Mouse (Mus musculus) CH12.LX (cell line): ENCODE measurements around the gene Lix1. TPM values are rescaled to one million over a fixed set of nuclear protein-coding genes. Genes with fewer than 3 reads are reported as not detected.

Experiments used
- DNase-seq: peaks from one replicate; pipeline ENCODE4 v3.0.0-alpha.2; 2013; ENCODE audit errors: extremely low read depth
- H3K27ac ChIP-seq: 2 replicates; pipeline ENCODE4 v1.5.1; 2012; ENCODE audit warnings: low read depth, mild to moderate bottlenecking, control low read depth, moderate library complexity; ENCODE audit not compliant: insufficient read depth
- H3K27me3 ChIP-seq: replicated peaks from 2 replicates; pipeline ENCODE3; 2012; ENCODE audit warnings: inconsistent platforms
- H3K36me3 ChIP-seq, 2 experiments: replicated peaks in 1 of 2; 2 replicates each; pipeline versions ENCODE3 to v1.6.1; 2012; ENCODE audit warnings: inconsistent platforms in 1 of 2, low read length in 1 of 2, mild to moderate bottlenecking in 1 of 2, mixed read lengths in 1 of 2, moderate library complexity in 1 of 2; ENCODE audit not compliant: control insufficient read depth in 1 of 2, insufficient read depth in 1 of 2
- H3K4me1 ChIP-seq, 2 experiments: 2 replicates each; pipeline ENCODE4 v1.6.1; 2012; ENCODE audit warnings: inconsistent platforms in 1 of 2, moderate library complexity in 1 of 2; ENCODE audit not compliant: insufficient read depth in 2 of 2, control insufficient read depth in 1 of 2
- H3K4me2 ChIP-seq: 2 replicates; pipeline ENCODE4 v1.6.1; 2012; ENCODE audit warnings: low read depth, mild to moderate bottlenecking, control low read depth; ENCODE audit not compliant: poor library complexity, insufficient read depth, severe bottlenecking
- H3K4me3 ChIP-seq, 3 experiments: fragments of 150-350 bp in 1 of 3; sonication (generic) in 1 of 3; replicated peaks in 1 of 3; 2 replicates each; pipeline versions ENCODE3 to v1.5.1; 2011 to 2012; ENCODE audit warnings: low read depth in 2 of 3, low read length in 2 of 3, mild to moderate bottlenecking in 2 of 3, moderate library complexity in 2 of 3, control low read depth in 1 of 3, improper control_type of control experiment in 1 of 3, inconsistent platforms in 1 of 3, mixed read lengths in 1 of 3; ENCODE audit not compliant: poor library complexity in 1 of 3
- H3K79me2 ChIP-seq: replicated peaks from 2 replicates; pipeline ENCODE4 v1.6.1; 2012; ENCODE audit warnings: mild to moderate bottlenecking, moderate library complexity; ENCODE audit not compliant: control insufficient read depth, poor library complexity, insufficient read depth, severe bottlenecking; ENCODE audit errors: extremely low read depth
- H3K9ac ChIP-seq: 2 replicates; pipeline ENCODE4 v1.6.1; 2012; ENCODE audit warnings: low read depth, mild to moderate bottlenecking, control low read depth, moderate library complexity; ENCODE audit not compliant: insufficient read depth
- H3K9me3 ChIP-seq: replicated peaks from 2 replicates; pipeline ENCODE3; 2012; ENCODE audit warnings: low read length, inconsistent platforms, mixed read lengths
- BHLHE40 ChIP-seq: IDR thresholded peaks from 2 replicates; pipeline ENCODE4 v1.6.1; 2011; ENCODE audit warnings: mild to moderate bottlenecking, low read depth, low read length, improper control_type of control experiment
- CHD1 ChIP-seq: IDR thresholded peaks from 2 replicates; pipeline ENCODE4 v1.6.1; 2012; ENCODE audit warnings: low read depth, low read length, improper control_type of control experiment, inconsistent platforms
- CHD2 ChIP-seq: IDR thresholded peaks from 2 replicates; pipeline ENCODE4 v1.6.1; 2011; ENCODE audit warnings: low read length, improper control_type of control experiment
- CTCF ChIP-seq, 2 experiments: IDR thresholded peaks in 1 of 2; conservative IDR thresholded peaks in 1 of 2; 2 replicates each; pipeline ENCODE4 v1.5.1; 2011 to 2012; ENCODE audit warnings: low read depth in 2 of 2, low read length in 2 of 2, improper control_type of control experiment in 1 of 2, inconsistent platforms in 1 of 2, mild to moderate bottlenecking in 1 of 2, moderate library complexity in 1 of 2
- E2F4 ChIP-seq: IDR thresholded peaks from 2 replicates; pipeline ENCODE4 v1.6.1; 2011; ENCODE audit warnings: low read depth, low read length, improper control_type of control experiment; ENCODE audit not compliant: insufficient replicate concordance
- EP300 ChIP-seq: IDR thresholded peaks from 2 replicates; pipeline ENCODE4 v1.6.1; 2011; ENCODE audit warnings: low read length, improper control_type of control experiment
- GABPA ChIP-seq: IDR thresholded peaks from 2 replicates; pipeline ENCODE4 v1.6.1; 2012; ENCODE audit warnings: low read depth, low read length, improper control_type of control experiment, inconsistent platforms; ENCODE audit not compliant: insufficient replicate concordance
- JUND ChIP-seq: conservative IDR thresholded peaks from 2 replicates; pipeline ENCODE4 v1.6.1; 2011; ENCODE audit warnings: low read depth, low read length, improper control_type of control experiment
- MAZ ChIP-seq: IDR thresholded peaks from 2 replicates; pipeline ENCODE4 v1.6.1; 2012; ENCODE audit warnings: low read depth, mild to moderate bottlenecking, inconsistent platforms, low read length, improper control_type of control experiment, moderate library complexity
- MYC ChIP-seq: IDR thresholded peaks from 2 replicates; pipeline ENCODE4 v1.6.1; 2011; ENCODE audit warnings: low read depth, mild to moderate bottlenecking, improper control_type of control experiment, low read length
- PAX5 ChIP-seq: IDR thresholded peaks from 2 replicates; pipeline ENCODE4 v1.6.1; 2012; ENCODE audit warnings: low read length, inconsistent platforms, mixed read lengths
- POLR2AphosphoS2 ChIP-seq: IDR thresholded peaks from 2 replicates; pipeline ENCODE4 v1.6.1; 2011; ENCODE audit warnings: low read depth, low read length, improper control_type of control experiment
- SIN3A ChIP-seq: IDR thresholded peaks from 2 replicates; pipeline ENCODE4 v1.6.1; 2012; ENCODE audit warnings: low read length, improper control_type of control experiment, inconsistent platforms
- SMC3 ChIP-seq: IDR thresholded peaks from 2 replicates; pipeline ENCODE4 v1.6.1; 2011; ENCODE audit warnings: low read depth, low read length, improper control_type of control experiment
- TBP ChIP-seq: conservative IDR thresholded peaks from 2 replicates; pipeline ENCODE4 v1.6.1; 2011; ENCODE audit warnings: low read depth, low read length, improper control_type of control experiment
- TCF12 ChIP-seq: IDR thresholded peaks from 2 replicates; pipeline ENCODE4 v1.6.1; 2014; ENCODE audit warnings: low read depth, mild to moderate bottlenecking, inconsistent platforms, low read length, improper control_type of control experiment
- USF1 ChIP-seq: IDR thresholded peaks from 2 replicates; pipeline ENCODE4 v1.6.1; 2014; ENCODE audit warnings: low read depth, mild to moderate bottlenecking, inconsistent platforms, low read length, improper control_type of control experiment
- ZC3H11A ChIP-seq: IDR thresholded peaks from 2 replicates; pipeline ENCODE4 v1.6.1; 2012; ENCODE audit warnings: low read depth, mild to moderate bottlenecking, inconsistent platforms, low read length, improper control_type of control experiment
- ZNF384 ChIP-seq: IDR thresholded peaks from 2 replicates; pipeline ENCODE4 v1.6.1; 2012; ENCODE audit warnings: low read depth, low read length, improper control_type of control experiment, inconsistent platforms
- dilution Hi-C: fragments of 300-500 bp; cut with MboI; formaldehyde crosslinking; loops from 2 replicates; pipeline ENCODE4 v1.14.3; 2020; ENCODE audit warnings: low sequenced_read_pairs; ENCODE audit not compliant: extremely low pct_unique_long_range_greater_than_20kb, extremely low pct_ligation_motif_present
- in situ Hi-C: fragments of 300-500 bp; cut with MboI; formaldehyde crosslinking; loops from 3 replicates; pipeline ENCODE4 v1.14.3; 2019; ENCODE audit warnings: low sequenced_read_pairs, low pct_ligation_motif_present, low pct_unique_long_range_greater_than_20kb, mixed read lengths
- polyA plus RNA-seq: library from polyadenylated mRNA; unstranded; fragments of >175 nt; gene quantifications from 2 replicates; pipeline ENCODE4 v1.2.1, GENCODE M21; 2012; ENCODE audit warnings: low read depth; ENCODE audit not compliant: insufficient read length
- total RNA-seq, 2 experiments: library from RNA; depleted of rRNA; stranded (reverse); fragments of 300-350 nt in 1 of 2; fragments of >200 nt in 1 of 2; gene quantifications; 2 replicates each; pipeline ENCODE4 v1.2.3; 2012 to 2014

Lix1 gene
- total and polyA plus RNA-seq, 3 experiments = 0.49 to 1.4 (median 1.0) TPM

GRCm38 (mm10) chr17:17409601-17410000 lies 7.1 kb downstream of the Lix1 start (continued):
- TF ChIP-seq JUND (no peak), EP300 (no peak), USF1 (no peak)
- TF ChIP-seq, all 38 proteins: peak for 0

- in situ Hi-C loops = loop anchor here (25.0 kb wide), 1 partner anchor 126 kb away; no protein-coding TSS in a partner anchor
- Histone ChIP-seq H3K4me2 (no peak overlapping the region), H3K79me2 (no peaks in the 10 kb centered on the region), H3K9ac (no peak overlapping the region), H3K27me3 (no peaks in the 10 kb centered on the region), H3K9me3 (no peaks in the 10 kb centered on the region), H3K4me3 (no peak overlapping the region), H3K4me1 (no peaks in the 10 kb centered on the region)
- TF ChIP-seq CHD1 = no peak
- no peak for TF ChIP-seq SIN3A
- TF ChIP-seq CTCF (conservative IDR thresholded peaks at IDR 0.05 in 1 of 2, IDR thresholded peaks at IDR 0.05 in 1 of 2; ENCODE audit: low read depth in 2 of 2, low read length in 2 of 2) = no peak
- TF ChIP-seq POLR2AphosphoS2 = no peak
- TF ChIP-seq TCF12 = no peak
- TF ChIP-seq E2F4 = no peak
- TF ChIP-seq BHLHE40 = no peak
- TF ChIP-seq MAZ = no peak
- TF ChIP-seq, all 38 proteins: peak for 0
- no peak overlapping the region for H3K27ac ChIP-seq
- dilution Hi-C loops = no loop called here
- H3K36me3 ChIP-seq = no peaks in the 10 kb centered on the region
- DNase-seq = no peak
Observed at GRCm38 (mm10) chr17:17411443-17411842, 9.0 kb downstream of the Lix1 start.

- H3K27me3 ChIP-seq = no peaks in the 10 kb centered on the region
- H3K9me3 ChIP-seq = no peaks in the 10 kb centered on the region
- no peak for DNase-seq
- in situ Hi-C loops (loop anchor here (25.0 kb wide), 1 partner anchor 125 kb away; no protein-coding TSS in a partner anchor), dilution Hi-C loops (no loop called here)
- TF ChIP-seq CHD2 (no peak), ZNF384 (no peak), EP300 (no peak)
- H3K79me2 ChIP-seq = no peaks in the 10 kb centered on the region
- no peak overlapping the region for H3K27ac ChIP-seq
- no peak overlapping the region for H3K4me3 ChIP-seq
- no peak overlapping the region for H3K4me2 ChIP-seq
- no peaks in the 10 kb centered on the region for H3K4me1 ChIP-seq
- no peak overlapping the region for H3K9ac ChIP-seq
- H3K36me3 ChIP-seq = no peaks in the 10 kb centered on the region
Observed at GRCm38 (mm10) chr17:17412176-17412575, 9.7 kb downstream of the Lix1 start.

GRCm38 (mm10) chr17:17414206-17414605 lies 11.7 kb downstream of the Lix1 start:
- Histone ChIP-seq H3K79me2 (no peaks in the 10 kb centered on the region), H3K36me3 (no peaks in the 10 kb centered on the region), H3K4me1 (no peaks in the 10 kb centered on the region), H3K9ac (no peak overlapping the region), H3K4me3 (no peak overlapping the region), H3K4me2 (no peak overlapping the region), H3K27ac (no peak overlapping the region), H3K27me3 (no peaks in the 10 kb centered on the region), H3K9me3 (no peaks in the 10 kb centered on the region)
- in situ Hi-C loops (loop anchor here (25.0 kb wide), 1 partner anchor 123 kb away; no protein-coding TSS in a partner anchor), dilution Hi-C loops (no loop called here)
- no peak for DNase-seq
- TF ChIP-seq E2F4 (no peak), SMC3 (no peak), CHD2 (no peak), BHLHE40 (no peak), USF1 (no peak), GABPA (no peak), TBP (no peak), ZC3H11A (no peak), PAX5 (no peak), MYC (no peak)
